7 mouse cellular contexts compared by ENCODE assay signal in the genomic region with DNA sequence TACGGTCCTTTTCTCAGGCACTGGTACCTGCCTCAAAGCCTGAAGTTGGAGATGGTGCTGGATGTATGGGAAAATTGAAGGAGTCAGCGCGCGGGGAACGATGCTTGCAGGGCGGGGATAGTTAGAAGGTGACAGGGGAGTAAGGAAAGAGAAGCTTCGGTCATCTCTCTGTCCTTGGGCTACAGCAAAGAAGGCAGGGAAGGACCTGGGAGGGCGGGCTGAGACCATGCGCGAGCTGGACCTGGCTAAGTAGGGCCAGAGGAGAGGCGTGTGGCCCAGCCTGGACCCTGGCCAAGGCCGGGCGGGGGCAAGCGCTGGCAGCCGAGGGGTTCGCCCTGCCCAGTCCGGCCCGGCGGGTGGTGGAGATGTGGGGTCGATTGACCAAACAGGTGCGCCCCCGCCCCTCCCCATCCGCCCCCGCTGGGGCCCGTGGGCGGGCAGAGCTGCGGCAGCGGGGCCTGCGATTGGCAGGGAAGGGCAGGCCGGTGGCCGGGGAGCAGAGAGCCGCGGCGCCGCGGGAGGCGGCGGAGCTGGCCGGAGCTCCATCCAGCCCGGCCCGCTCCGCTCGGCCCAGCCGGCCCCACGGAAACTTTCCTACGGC. TPM values are rescaled to one million over a fixed set of nuclear protein-coding genes. Genes with fewer than 3 reads are reported as not detected.
DNase-seq lines count a peak whose midpoint lies in the region; ATAC-seq and TF ChIP-seq lines count a peak whose summit lies in the region.

No protein-coding gene starts in this region.

- H3K4me2 ChIP-seq in hindbrain, embryonic 15.5 days = peak overlapping the region; percentile 89
- peak overlapping the region; percentile 89 for H3K4me2 ChIP-seq in stomach, embryonic 14.5 days (replicated peaks; ENCODE audit: low read depth, low read length)

- DNase-seq in adrenal gland, adult 8-10 months = peak; percentile 58
- DNase-seq in cerebellum, postnatal 10 days = peak; percentile 79 to 86
- peak; percentile 93 for DNase-seq in gastrocnemius, adult 2 months
- peak; percentile 24 to 39 for DNase-seq in left cerebral cortex, postnatal 25 days (ENCODE audit: low spot score in 2 of 2)
- DNase-seq in mesoderm, embryonic 11.5 days (ENCODE audit: low read depth, low spot score) = peak; percentile 45

- peaks cover 51% of the 10 kb centered on the region for H3K27me3 ChIP-seq in hindbrain, embryonic 15.5 days
- no peaks in the 10 kb centered on the region for H3K27me3 ChIP-seq in stomach, embryonic 14.5 days (ENCODE audit: control insufficient read depth, insufficient read depth, low read length)

- H3K9ac ChIP-seq in hindbrain, embryonic 15.5 days = peak overlapping the region; percentile 21; the same call in 1 of the 2 replicates
- H3K9ac ChIP-seq in stomach, embryonic 14.5 days (replicated peaks; ENCODE audit: low read depth, low read length) = peak overlapping the region; percentile 67; the same call in 1 of the 2 replicates

- peak; percentile 57; the same call in 1 of the 2 replicates for ATAC-seq in hindbrain, embryonic 15.5 days (ENCODE audit: low FRiP score, low read depth)
- ATAC-seq in stomach, embryonic 14.5 days (ENCODE audit: insufficient number of reproducible peaks, insufficient read depth, low FRiP score, low read depth) = peak; percentile 61

- H3K4me1 ChIP-seq in hindbrain, embryonic 15.5 days (replicated peaks) = peaks cover 22% of the 10 kb centered on the region
- H3K4me1 ChIP-seq in stomach, embryonic 14.5 days (ENCODE audit: control insufficient read depth, insufficient read depth, low read length) = peaks cover 15% of the 10 kb centered on the region; the same call in 1 of the 2 replicates

- H3K9me3 ChIP-seq in hindbrain, embryonic 15.5 days = no peaks in the 10 kb centered on the region
- H3K9me3 ChIP-seq in stomach, embryonic 14.5 days (ENCODE audit: control insufficient read depth, low read depth, low read length) = no peaks in the 10 kb centered on the region

- peak overlapping the region; percentile 95 for H3K27ac ChIP-seq in gastrocnemius, adult 2 months
- H3K27ac ChIP-seq in hindbrain, embryonic 15.5 days (replicated peaks) = no peak overlapping the region
- peak overlapping the region; percentile 95; the same call in 1 of the 2 replicates for H3K27ac ChIP-seq in stomach, embryonic 14.5 days (ENCODE audit: low read length)

- peak overlapping the region; percentile 78 for H3K4me3 ChIP-seq in gastrocnemius, adult 2 months
- H3K4me3 ChIP-seq in hindbrain, embryonic 15.5 days = peak overlapping the region; percentile 42
- peak overlapping the region; percentile 39 for H3K4me3 ChIP-seq in stomach, embryonic 14.5 days (ENCODE audit: low read depth, low read length)

- under 1% methylated on average over 37 of the region's 46 CpGs for WGBS in hindbrain, embryonic 15.5 days
- WGBS in stomach, embryonic 14.5 days = under 1% methylated on average over 40 of the region's 46 CpGs

- H3K36me3 ChIP-seq in hindbrain, embryonic 15.5 days = no peaks in the 10 kb centered on the region
- no peaks in the 10 kb centered on the region for H3K36me3 ChIP-seq in stomach, embryonic 14.5 days (ENCODE audit: control insufficient read depth, insufficient read depth, low read length)

- intact Hi-C loops in gastrocnemius, adult 2 months (cut with DNase I) = loop anchor here (2.0 to 5.0 kb wide), 3 partner anchors 24 to 35 kb away; partner anchors contain the start of gene Dab2ip
- intact Hi-C loops in left cerebral cortex, postnatal 25 days (cut with DNase I) = no loop called here

- no peak for TF ChIP-seq CTCF in gastrocnemius, adult 2 months (IDR thresholded peaks at IDR 0.05)

RNA-seq across cellular contexts. Expression of gene Dab2ip, which starts 24.4 kb away (rescaled TPM):
- 10 to 100 TPM; 84.5 to 95.8 (median 90.0) TPM for total RNA-seq in adrenal gland, adult 8-10 months (2022)
- 10 to 100 TPM; 38.2 to 52.0 TPM for total RNA-seq in gastrocnemius, adult 2 months (2021)
- 70.7 and 79.3 TPM in 2 replicates for polyA plus RNA-seq in hindbrain, embryonic 15.5 days (2015; fragmentation: Nextera tagmentation; extraction: Ambion mirVana)
- 100 to 1,000 TPM; 143 to 154 TPM for total RNA-seq in left cerebral cortex, postnatal 25 days (2021)
- 44.8 and 49.7 TPM in 2 replicates for polyA plus RNA-seq in stomach, embryonic 14.5 days (2014; fragmentation: Nextera tagmentation; extraction: Ambion mirVana)

Comparison
In these comparisons a context has a peak if more than half of its experiments do, and no peak if none do; other contexts are left out.
1. DNase-seq: peak in every context shown above with its lines; median percentile 93 in gastrocnemius, adult 2 months; 82 in cerebellum, postnatal 10 days; 58 in adrenal gland, adult 8-10 months; 45 in mesoderm, embryonic 11.5 days; 32 in left cerebral cortex, postnatal 25 days.